Mouse (Mus musculus): ENCODE measurements around the gene Serpinb1a.
"Not testable (repeated sequence)": the region's sequence is repeated elsewhere in the genome, so short reads cannot be mapped to it uniquely, and the experiment has no call there.

Serpinb1a gene

DNA sequence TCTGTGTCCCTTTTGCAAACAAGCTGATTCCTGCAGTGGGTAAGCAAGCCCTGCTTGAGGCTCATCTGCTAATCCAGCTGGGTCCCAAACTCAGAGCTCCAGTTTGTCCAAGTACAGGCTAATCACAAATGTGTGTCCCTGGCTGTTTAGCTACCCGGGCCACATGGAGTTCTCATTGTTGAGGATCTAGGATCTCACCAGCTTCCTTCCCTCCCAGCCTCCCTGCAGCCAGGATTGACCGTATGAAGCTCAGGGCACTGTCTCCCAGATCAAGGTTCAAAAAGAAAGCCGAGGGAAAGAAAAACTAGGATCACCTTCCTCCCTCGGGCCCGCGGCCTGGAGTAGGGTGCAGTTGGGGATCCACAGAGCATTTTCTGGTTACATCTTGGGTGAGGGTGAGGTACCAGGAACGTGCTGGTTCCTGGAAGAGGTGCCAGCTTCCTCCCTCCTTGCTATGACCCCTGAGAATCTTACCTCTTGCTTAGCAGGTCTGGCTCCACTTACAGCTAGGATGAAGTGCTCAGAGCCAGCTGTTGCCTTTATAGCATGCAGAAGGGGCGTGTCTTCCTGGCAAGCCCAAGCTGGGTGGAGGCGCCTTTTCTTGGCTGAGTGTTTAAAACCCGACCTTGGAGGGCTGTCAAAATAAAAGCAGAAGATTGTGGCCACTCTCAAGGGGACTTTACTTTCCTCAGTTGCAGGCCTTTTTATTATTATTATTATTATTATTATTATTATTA is at the start of gene Serpinb1a:
TSS of gene Serpinb1a (minus strand) at position 518 of the 737 bp plus-strand sequence.
- DNase-seq, result peak; percentile 66 to 76

DNA sequence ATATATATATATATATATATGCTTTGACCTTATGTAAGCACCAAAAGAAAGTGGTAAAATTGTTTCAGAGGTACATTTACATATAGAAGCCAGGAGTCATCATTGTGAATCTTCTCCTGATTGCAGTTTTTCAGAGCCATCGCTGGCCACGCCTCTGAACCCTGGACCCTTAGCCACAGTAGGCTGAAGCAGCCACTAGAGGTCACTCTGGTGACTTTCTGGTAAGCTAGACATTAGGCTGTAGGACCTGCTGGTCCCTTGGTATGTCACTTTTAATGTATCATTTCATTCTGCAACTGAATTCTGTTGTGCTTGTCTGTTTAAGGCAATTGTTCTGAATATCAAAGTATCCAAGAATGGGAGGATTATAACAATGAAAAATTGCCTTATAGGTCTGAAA is 49.7 kb upstream of the Serpinb1a start:
- peak; percentile 56 to 73 for DNase-seq

DNA sequence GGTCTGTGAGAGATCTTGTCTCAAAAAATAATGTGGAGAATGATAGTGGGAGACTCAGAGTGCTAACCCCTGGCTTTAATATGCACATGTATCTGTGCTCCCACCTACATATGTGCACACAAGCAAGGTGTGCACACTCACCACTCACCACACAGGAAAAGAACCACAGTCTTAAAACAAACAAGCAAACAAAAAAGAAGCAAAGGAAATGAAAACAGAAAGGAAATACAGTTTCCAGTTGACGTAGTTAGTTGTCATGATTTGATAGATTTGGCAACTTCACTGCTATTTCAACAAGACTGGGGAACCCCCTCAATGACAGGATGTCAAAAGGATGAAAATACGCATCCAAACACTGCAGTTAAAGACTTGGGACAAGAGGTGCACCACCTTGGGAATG is 48.1 kb upstream of the Serpinb1a start:
- DNase-seq, result not testable (repeated sequence)

- no peak for DNase-seq
These were observed 47.1 kb upstream of the Serpinb1a start, which contains the start of gene Serpinb1c for GRCm38 (mm10) chr13:32898111-32898510. Gene Serpinb1c (minus strand): TSS chr13:32898211.

- no peak for DNase-seq
These were observed 45.9 kb upstream of the Serpinb1a start for GRCm38 (mm10) chr13:32896931-32897330.

DNA sequence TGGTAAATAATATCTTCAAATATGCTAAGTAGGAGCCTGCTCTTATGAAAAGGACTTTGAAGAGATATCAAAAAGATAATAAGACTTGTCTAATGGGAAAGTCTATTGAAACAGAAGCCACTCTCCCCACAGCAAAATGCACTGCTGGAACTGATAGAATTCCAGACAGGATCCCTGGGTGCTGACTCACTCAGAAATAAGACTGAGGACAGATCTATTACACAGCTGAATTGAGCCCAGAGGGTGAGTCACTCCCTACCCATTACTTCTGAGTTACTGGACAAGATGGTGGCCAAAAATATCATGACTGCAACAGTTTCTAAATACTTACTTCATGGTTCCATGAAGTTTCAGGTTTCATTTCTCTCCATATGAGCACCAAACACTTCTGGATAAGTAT is 33.8 kb upstream of the Serpinb1a start:
- DNase-seq, result no peak

- no peak for DNase-seq
These were observed 22.9 kb upstream of the Serpinb1a start for GRCm38 (mm10) chr13:32873862-32874261.

DNA sequence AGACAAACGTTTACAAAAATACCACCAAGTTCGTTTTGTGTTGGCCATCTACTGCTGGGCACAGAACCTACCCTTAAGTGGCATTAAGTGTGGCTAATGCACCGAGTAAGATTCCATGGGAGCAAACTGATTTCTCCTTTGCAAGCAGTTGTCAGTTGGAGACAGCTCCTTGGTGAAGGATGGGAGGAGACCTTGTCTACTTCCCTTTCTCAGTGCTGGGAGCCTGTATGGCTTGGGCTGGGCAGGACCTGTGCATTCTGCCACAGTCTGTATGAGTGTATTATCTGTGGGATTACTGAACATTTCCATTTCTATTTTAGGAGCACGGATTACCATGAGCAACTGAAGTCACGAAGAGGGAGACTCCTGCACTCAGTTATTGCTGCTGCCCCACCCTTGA is 17.9 kb upstream of the Serpinb1a start:
- DNase-seq, result no peak

GRCm38 (mm10) chr13:32868233-32868632 is 17.2 kb upstream of the Serpinb1a start:
- not testable (repeated sequence) for DNase-seq

DNA sequence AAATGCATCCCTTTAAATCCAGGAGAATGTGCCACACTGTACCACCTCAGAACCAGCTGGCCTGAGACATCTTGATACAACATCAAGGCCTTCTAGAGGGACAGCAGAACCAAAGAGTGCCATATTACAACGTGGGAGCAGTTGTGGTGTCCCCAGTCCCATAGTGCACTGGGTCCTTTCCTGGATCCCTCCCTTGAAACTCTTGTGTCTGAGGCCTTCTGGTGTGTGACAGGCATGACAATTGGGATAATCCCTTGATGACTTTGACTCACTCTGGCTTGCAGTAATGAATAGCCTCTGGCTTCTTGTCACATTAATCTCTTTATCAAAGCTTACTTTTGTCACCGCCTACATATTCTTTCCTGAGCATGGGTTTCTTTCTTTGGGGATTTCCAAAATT is 16.0 kb upstream of the Serpinb1a start:
- no peak for DNase-seq

- DNase-seq, result peak; percentile 75 to 81
These were observed 15.5 kb upstream of the Serpinb1a start for GRCm38 (mm10) chr13:32866484-32866883.

GRCm38 (mm10) chr13:32865591-32865990 is 14.6 kb upstream of the Serpinb1a start:
- no peak for DNase-seq

- not testable (repeated sequence) for DNase-seq
These were observed 13.5 kb upstream of the Serpinb1a start for GRCm38 (mm10) chr13:32864529-32864928.

GRCm38 (mm10) chr13:32863456-32863855 is 12.5 kb upstream of the Serpinb1a start:
- no peak for DNase-seq

DNA sequence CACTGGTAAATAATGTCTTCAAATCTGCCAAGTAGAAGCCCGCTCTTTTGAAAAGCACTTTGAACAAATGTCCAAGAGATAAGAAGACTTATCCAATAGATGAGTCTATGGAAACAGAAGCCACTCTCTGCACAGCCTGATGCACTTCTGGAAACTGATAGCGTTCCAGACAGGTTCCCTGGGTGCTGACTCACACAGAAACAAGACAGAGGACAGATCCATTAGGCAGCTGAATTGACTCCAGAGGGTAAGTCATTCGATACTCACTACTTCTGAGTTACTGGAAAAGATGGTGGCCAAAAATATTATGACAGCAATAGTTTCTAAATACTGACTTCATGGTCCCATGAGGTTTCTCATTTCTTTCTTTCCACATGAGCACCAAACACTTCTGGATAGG is 9.8 kb upstream of the Serpinb1a start:
- DNase-seq, result no peak

GRCm38 (mm10) chr13:32853073-32853472 is 2.1 kb upstream of the Serpinb1a start:
- DNase-seq, result no peak

DNA sequence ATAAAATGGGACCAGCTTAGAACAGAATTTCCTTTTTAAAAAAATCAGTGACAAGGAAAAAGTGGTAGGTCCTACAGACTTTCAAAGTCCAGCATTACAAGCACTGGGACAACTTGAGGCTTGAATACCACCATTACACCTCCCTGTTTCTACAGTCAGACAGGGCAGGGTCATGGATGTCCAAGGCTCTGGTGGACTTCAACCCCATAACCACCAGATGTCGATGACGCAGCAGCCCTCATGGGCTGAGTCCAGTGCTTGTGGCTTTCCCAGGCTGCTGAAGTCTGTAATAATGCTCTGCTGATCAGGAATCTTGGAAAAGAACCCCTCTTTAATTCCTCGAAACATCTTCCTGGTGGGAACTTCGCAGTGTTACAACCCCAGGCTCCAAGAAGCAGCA is 1.6 kb upstream of the Serpinb1a start:
- DNase-seq, result no peak

DNA sequence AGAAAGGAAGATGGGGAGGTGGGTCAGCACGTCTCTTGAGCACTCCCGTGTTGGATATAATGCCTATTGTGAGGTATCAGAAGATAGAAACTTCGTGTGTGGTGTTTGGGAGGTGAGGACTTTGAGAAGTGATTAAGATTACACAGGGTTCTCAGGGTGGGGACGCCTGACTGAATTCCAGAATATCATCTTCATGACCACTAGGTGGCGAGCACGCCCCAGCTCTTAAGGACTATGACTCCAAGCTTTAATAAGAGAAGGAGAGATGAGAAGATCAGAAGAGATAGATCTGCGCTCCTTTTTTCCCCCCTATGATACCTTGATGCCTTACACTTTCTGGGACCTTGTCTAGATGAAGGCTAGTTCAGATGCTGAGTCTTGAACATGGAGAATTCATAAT is 982 bp upstream of the Serpinb1a start:
- peak; percentile 59 to 70 for DNase-seq

DNA sequence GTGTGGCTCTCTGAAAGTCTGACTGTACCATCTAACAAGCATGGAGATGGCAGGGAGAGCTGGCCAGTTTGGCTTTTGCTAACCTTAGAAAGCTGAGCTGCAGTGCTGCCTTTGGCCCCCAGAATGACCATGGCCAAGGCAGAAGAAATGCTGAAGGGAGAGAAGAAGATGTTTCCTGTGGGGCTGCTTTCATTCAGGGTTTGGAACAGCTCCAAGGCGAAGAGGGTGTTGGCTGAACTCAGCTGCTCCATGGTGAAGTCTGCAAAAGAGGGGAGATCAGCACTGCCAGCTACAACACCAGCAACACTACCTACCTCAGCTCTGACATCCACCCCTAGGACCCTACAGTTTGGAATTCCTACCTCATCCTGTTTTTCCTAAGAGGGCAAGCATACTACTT is 829 bp downstream of the Serpinb1a start:
- no peak for DNase-seq

GRCm38 (mm10) chr13:32849531-32850123 is 1.4 kb downstream of the Serpinb1a start:
- DNase-seq, result no peak

DNA sequence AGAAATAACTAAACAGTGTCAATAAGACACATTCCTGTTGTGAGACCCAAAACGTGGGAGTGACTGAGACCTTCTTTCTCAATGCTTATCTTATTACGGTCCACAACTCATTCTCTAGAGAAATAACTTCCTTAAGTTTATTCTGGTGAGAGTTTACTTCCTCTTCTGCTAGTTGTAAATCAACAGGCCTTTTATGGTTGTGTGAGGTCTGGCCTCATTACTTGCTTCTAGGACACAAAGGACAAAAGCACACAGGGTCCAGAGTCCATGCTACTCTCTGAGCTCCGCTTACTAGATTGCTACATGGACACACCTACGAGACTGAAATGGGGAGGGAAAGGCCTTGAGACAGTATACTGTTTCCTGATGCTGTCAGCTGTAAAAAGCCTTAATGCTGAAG is 1.9 kb downstream of the Serpinb1a start:
- DNase-seq, result peak; percentile 49 to 71

GRCm38 (mm10) chr13:32846221-32846620 is 4.8 kb downstream of the Serpinb1a start:
- DNase-seq, result no peak

GRCm38 (mm10) chr13:32841349-32841748 is 9.6 kb downstream of the Serpinb1a start:
- DNase-seq, result no peak

DNA sequence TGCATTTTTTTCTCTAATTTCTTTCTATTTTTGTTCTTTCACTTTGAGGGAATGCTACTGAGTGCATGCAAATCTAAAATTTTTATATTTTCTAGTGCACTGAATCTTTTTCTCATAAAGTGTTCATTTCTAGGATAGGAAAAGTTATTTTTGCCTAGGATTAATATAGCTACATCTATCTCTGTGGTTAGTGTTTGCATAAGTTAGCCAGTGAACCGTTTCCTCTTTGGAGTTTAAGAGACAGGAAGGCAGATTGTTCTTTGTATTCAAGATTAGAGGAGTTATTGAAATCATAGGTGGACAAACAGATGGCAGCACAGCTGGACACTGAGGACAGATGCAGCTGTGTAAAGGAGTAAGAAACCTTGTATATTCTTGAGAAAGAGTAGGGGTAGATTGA is 11.7 kb downstream of the Serpinb1a start:
- no peak for DNase-seq

DNA sequence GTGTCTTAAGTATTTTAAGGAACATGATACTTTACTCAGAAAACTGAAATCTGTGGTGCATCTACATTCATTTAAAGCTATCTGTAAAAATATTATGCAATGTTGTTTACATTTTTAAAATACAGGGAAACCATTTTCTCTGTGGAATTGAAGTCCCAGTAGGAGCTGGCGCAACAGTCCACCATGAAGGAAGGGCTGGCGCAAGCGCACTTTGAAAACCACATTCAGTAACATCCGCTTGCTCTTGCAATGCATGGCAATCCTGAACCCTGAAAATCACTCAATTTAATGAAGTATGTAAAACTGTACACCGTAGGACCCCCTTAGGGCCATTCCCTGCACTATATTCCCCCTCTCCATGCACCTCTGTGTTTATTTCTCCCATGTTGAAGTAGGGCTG is 16.5 kb downstream of the Serpinb1a start:
- no peak for DNase-seq

Measured in kidney, postnatal 25 days (tissue).